Mouse (Mus musculus) right cerebral cortex, postnatal 4 days (tissue): ENCODE results near the gene Strn4.
A peak's percentile ranks its signal among the peaks of the same experiment; 100 is the strongest.

Experiments
- DNase-seq: peaks from one replicate; pipeline ENCODE4 v3.0.0-alpha.2; 2022

The Strn4 gene

GRCm38 (mm10) chr7:16843441-16844171 is 27.9 kb downstream of the Strn4 start:
- DNase-seq: no peak

GRCm38 (mm10) chr7:16844696-16845071 is 29.0 kb downstream of the Strn4 start:
- DNase-seq: no peak

DNA sequence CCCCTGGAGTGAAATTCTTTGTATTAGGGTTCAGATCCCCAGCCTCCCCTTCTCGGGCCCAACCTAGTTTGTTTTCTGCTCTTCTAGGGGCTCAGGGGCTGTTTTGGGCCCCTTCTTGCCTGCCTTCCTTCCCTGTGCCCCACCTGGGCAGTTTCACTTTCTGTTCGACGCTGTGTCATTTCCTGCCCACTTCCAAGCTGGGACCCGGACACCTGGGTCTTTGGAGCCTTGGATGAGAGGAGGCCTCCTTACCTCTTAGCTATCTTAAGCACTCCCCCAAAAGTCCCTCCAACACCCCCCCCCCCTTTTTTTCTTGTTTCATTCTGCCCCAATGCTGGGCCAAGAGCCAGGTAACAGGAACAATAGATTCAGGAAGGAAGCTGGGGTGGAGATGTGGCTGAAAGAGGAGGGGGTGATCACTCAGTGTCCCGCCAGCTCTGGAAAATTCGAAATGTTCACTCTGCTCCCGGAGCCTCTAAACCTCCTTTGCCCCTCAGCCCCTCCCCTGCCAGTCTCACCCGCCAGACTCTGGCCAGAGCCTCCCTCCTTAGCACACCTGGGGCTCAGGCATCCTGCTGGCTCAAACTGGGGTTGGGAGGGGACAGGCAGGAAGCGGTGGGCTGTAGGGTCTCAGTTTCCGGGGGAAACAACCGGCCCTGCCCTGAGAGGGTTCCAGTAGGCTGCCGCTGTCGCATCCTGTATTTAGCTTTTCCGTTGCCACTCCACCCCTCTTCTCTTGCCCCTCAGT is 29.6 kb downstream of the Strn4 start:
- no peak for DNase-seq

DNA sequence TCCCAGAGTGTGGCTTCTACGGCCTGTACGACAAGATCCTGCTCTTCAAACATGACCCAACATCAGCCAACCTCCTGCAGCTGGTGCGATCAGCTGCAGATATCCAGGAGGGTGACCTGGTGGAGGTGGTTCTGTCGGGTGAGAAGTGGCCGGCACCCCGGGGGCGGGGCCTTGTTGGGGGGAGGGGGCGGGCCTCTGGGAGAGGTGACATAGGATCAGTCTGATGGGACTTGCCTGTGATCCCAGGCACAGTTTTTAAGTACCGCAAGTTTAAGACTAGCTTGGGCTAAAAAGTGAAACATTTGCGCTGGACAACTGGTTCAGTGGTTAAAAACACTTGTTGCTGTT is 30.1 kb downstream of the Strn4 start:
- DNase-seq: no peak

GRCm38 (mm10) chr7:16846775-16847174 is 31.1 kb downstream of the Strn4 start:
- DNase-seq: no peak

DNA sequence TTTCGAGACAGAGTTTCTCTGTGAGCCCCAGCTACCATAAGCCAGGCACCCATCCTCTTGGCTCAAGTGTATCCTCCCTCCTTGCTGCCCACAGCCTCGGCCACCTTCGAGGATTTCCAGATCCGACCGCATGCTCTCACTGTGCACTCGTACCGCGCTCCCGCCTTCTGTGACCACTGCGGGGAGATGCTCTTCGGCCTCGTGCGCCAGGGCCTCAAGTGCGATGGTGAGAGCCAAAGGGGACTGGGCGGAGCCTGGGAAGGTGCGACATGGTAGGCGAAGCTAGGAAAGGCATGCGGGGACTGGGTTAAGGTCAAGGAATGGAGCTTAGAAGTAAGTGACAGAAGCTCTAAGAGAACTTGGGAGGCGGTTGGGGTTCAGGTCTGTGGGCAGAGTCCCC is 31.8 kb downstream of the Strn4 start:
- no peak for DNase-seq

GRCm38 (mm10) chr7:16848579-16848978 is 32.9 kb downstream of the Strn4 start:
- peak; percentile 77 for DNase-seq

GRCm38 (mm10) chr7:16851636-16852035 is 35.9 kb downstream of the Strn4 start:
- no peak for DNase-seq

DNA sequence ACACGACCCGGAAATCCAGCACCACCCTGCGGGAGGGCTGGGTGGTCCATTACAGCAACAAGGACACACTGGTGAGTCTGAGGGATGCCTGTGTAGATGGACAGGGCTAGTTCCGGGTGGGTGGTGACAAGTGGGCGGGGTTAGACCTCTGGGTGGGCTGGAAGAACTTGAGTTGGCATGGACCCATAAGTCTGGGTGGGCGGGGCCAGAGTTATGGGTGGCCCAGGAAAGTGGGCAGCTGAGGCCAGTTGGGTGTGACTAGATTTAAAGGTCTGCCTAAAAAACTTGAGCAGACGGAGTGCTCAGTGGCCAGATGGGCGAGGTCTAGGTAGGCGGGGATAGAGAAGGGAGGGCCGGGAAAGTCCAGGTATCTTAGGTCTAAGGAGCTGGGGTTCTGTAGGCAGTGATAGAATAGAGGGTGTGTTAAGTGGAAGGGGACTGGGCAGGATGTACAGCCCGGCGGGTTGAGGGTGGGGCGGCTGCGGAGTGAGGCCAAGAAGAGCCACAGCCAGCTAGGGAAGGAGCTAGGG is 37.7 kb downstream of the Strn4 start:
- DNase-seq: no peak

DNA sequence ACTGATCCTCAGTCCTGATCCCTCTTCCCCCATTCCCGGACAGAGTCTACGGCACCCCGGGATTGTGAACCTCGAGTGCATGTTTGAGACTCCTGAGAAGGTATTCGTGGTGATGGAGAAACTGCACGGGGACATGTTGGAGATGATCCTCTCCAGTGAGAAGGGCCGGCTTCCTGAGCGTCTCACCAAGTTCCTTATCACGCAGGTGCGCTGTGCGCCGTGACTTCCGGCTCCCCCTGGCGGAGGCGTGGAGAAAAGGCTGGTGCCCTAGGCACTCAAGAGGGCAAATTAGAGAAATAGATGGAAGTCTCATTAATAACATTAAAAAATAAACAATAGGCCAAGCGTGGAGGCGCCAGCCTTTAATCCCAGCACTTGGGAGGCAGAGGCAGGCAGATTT is 42.6 kb downstream of the Strn4 start:
- DNase-seq: no peak

- peak; percentile 72 for DNase-seq
Observed at GRCm38 (mm10) chr7:16859902-16860651, 44.4 kb downstream of the Strn4 start.

- no peak for DNase-seq
Observed at GRCm38 (mm10) chr7:16867488-16867887, 51.8 kb downstream of the Strn4 start.

DNA sequence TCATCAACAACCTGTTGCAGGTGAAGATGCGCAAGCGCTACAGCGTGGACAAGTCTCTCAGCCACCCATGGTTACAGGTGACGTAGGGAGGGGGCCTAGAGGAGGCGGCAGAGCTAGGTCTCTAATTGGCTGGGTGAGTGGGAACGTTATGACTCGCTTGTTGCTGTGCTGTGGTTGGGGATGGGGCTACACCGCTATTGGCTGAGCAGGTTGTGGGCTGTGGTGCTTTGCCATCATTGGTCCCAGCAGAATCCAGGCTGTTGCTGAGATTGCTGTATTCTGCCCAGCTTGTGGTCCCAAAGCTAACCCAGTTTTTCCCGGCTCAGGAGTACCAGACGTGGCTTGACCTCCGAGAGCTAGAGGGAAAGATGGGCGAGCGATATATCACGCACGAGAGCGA is 53.8 kb downstream of the Strn4 start:
- peak; percentile 76 for DNase-seq

DNA sequence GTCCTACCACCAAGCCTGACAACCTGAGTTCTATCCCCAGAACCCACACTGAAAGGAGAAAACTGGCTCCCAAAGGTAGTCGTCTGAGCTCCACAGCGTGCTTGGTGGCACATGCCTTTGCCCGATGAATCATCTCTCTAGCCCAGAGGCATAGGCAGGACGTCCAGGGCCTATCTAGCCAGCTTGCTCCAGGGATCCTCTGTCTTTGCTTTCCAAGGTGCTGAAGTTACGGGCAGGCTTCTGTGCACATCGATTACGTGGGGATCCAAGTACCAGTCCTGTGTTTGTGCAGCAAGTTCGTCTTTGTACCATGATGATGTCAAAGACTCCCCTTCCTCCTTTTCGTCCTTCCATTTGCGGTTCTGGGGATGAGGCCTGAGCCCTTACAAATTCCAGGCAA is 55.9 kb downstream of the Strn4 start:
- no peak for DNase-seq

GRCm38 (mm10) chr7:16872478-16872877 is 56.8 kb downstream of the Strn4 start:
- DNase-seq: no peak

DNA sequence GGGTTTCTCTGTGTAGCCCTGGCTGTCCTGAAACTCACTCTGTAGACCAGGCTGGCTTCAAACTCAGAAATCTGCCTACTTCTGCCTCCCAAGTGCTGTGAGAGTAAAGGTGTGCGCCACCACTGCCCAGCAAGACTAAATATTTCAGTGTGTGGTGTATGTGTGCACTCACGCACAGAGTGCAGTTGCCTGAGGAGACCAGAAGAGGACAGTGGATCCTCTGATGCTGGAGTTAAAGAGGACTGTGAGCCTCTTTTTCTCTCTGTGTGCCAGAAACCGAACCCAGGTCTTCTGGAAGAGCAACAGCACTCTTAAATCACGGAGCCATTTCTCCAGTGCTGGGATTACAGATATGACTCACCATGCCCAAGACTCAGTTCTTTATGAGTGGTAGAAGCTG is 57.7 kb downstream of the Strn4 start:
- DNase-seq: no peak

DNA sequence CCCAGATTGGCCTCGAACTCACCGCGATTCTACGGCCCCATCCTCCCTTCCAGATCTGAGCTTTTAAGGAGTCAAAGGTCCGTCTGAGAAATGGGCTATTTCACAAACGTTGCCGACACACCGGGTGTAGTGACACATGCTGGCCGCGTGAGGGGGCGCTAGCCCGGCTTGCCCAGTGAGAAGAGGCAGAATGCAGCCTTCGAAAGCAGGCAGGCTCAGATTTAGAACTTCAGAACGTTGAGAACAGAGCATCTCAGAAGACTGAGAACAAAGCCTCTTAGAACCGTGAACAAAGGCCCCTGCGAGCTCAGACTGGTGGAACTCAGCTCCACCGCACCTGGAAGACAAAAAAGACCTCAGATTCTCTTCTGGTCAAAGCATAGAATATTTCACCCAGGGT is 58.5 kb downstream of the Strn4 start:
- DNase-seq: peak; percentile 73

GRCm38 (mm10) chr7:16874756-16875309 is 59.1 kb downstream of the Strn4 start:
- DNase-seq: peak; percentile 98

DNA sequence AGATGAGACGGTGACA is 59.4 kb downstream of the Strn4 start, which contains the start of gene Dact3:
Gene Dact3 (plus strand): TSS at position 8 of the 16 bp plus-strand sequence.
- DNase-seq: no peak

GRCm38 (mm10) chr7:16875326-16875725 is 59.6 kb downstream of the Strn4 start:
- DNase-seq: no peak

- no peak for DNase-seq
Observed at GRCm38 (mm10) chr7:16876006-16876405, 60.3 kb downstream of the Strn4 start.

DNA sequence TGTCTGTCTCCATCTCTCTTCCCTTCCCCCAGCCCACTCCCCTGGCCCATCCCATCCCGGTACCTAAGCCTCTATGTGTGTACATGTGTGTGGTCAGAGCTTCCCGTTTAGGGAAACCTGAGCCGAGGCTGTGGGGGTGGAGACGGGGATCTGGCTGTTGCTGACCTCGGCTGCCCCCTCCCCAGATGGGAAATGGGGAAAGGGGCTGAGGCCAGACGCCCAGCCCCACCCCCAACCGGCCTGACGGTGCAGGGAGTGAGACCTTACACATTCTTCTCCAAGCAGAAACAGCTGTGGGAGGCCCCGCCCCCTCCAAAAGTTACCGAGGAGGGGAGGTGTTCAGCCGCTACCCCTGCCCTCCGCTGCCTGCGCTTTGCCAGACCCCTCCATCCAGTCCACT is 60.9 kb downstream of the Strn4 start:
- no peak for DNase-seq

DNA sequence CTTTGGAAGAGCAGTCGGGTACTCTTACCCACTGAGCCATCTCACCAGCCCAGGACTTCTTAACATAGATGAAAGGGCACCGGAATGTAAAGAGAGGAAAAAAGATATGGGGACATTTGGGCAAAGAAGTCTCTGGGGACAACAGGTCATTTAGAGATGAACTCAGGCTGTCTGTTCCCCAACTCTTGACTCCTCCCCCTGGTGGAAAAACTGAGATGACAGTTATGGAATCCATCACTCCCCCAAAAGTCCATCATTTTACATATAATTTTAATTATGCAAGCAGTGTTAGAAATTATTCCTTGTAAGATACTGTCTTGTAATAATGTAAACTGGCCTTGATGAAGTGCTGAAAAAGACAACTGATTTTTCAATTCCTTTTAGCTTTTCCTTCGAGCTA is 62.0 kb downstream of the Strn4 start:
- no peak for DNase-seq
